Mouse (Mus musculus): ENCODE data around the gene Tmem189. TPM values are rescaled to one million over a fixed set of nuclear protein-coding genes. Genes with fewer than 3 reads are reported as not detected.

Tmem189 gene
- polyA plus RNA-seq, 1 experiment from 2014 or later = 58.8 TPM

- ATAC-seq (ENCODE audit: low FRiP score, low TSS enrichment) = peak; percentile 17
- H3K4me1 ChIP-seq (ENCODE audit: insufficient read depth, low read length) = peaks cover 39% of the 10 kb centered on the region
- 0 out of 2 replicates have a peak, but pooled peaks cover 3% of the 10 kb centered on the region for H3K36me3 ChIP-seq (ENCODE audit: insufficient read depth, low read length)
- peak overlapping the region; percentile 93 for H3K9ac ChIP-seq (replicated peaks; ENCODE audit: low read length)
- H3K4me2 ChIP-seq (replicated peaks; ENCODE audit: low read depth, low read length) = peak overlapping the region; percentile 86
- no peaks in the 10 kb centered on the region for H3K9me3 ChIP-seq (ENCODE audit: low read length)
- H3K4me3 ChIP-seq (ENCODE audit: low read length) = peak overlapping the region; percentile 75
- peak overlapping the region; percentile 85 for H3K27ac ChIP-seq (ENCODE audit: low read length)
- under 1% methylated on average over 31 of the region's 31 CpGs for WGBS
- H3K27me3 ChIP-seq (ENCODE audit: insufficient read depth, low read length) = no peaks in the 10 kb centered on the region
These were observed 58.4 kb downstream of the Tmem189 start for GRCm38 (mm10) chr2:167631181-167631590.

GRCm38 (mm10) chr2:167630421-167630820 lies 59.2 kb downstream of the Tmem189 start:
- Histone ChIP-seq H3K27me3 (ENCODE audit: insufficient read depth, low read length) (no peaks in the 10 kb centered on the region), H3K4me3 (ENCODE audit: low read length) (peak overlapping the region; percentile 75), H3K9ac (replicated peaks; ENCODE audit: low read length) (peak overlapping the region; percentile 93), H3K9me3 (ENCODE audit: low read length) (no peaks in the 10 kb centered on the region), H3K36me3 (ENCODE audit: insufficient read depth, low read length) (0 out of 2 replicates have a peak, but pooled peaks cover 3% of the 10 kb centered on the region), H3K4me1 (ENCODE audit: insufficient read depth, low read length) (peaks cover 39% of the 10 kb centered on the region), H3K4me2 (replicated peaks; ENCODE audit: low read depth, low read length) (peak overlapping the region; percentile 86), H3K27ac (ENCODE audit: low read length) (no peak overlapping the region)
- ATAC-seq (ENCODE audit: low FRiP score, low TSS enrichment) = no peak
- 68% methylated on average over 5 of the region's 5 CpGs for WGBS

GRCm38 (mm10) chr2:167629665-167630209 lies 59.9 kb downstream of the Tmem189 start:
- Histone ChIP-seq H3K4me3 (ENCODE audit: low read length) (no peak overlapping the region), H3K4me2 (replicated peaks; ENCODE audit: low read depth, low read length) (0 out of 2 replicates have a peak overlapping the region, but pooled peaks have one; percentile 86), H3K36me3 (ENCODE audit: insufficient read depth, low read length) (0 out of 2 replicates have a peak, but pooled peaks cover 3% of the 10 kb centered on the region), H3K4me1 (ENCODE audit: insufficient read depth, low read length) (peaks cover 39% of the 10 kb centered on the region), H3K9ac (replicated peaks; ENCODE audit: low read length) (peak overlapping the region; percentile 24; the same call in 1 of the 2 replicates), H3K9me3 (ENCODE audit: low read length) (no peaks in the 10 kb centered on the region), H3K27me3 (ENCODE audit: insufficient read depth, low read length) (no peaks in the 10 kb centered on the region), H3K27ac (ENCODE audit: low read length) (no peak overlapping the region)
- WGBS = 67% methylated on average over 11 of the region's 11 CpGs
- ATAC-seq (ENCODE audit: low FRiP score, low TSS enrichment) = no peak

- no peaks in the 10 kb centered on the region for H3K27me3 ChIP-seq (ENCODE audit: insufficient read depth, low read length)
- H3K9me3 ChIP-seq (ENCODE audit: low read length) = no peaks in the 10 kb centered on the region
- no peak for ATAC-seq (ENCODE audit: low FRiP score, low TSS enrichment)
- WGBS = 46% methylated on average over 4 of the region's 4 CpGs
- H3K4me2 ChIP-seq (replicated peaks; ENCODE audit: low read depth, low read length) = no peak overlapping the region
- no peak overlapping the region for H3K9ac ChIP-seq (replicated peaks; ENCODE audit: low read length)
- H3K4me3 ChIP-seq (ENCODE audit: low read length) = no peak overlapping the region
- no peak overlapping the region for H3K27ac ChIP-seq (ENCODE audit: low read length)
- H3K36me3 ChIP-seq (ENCODE audit: insufficient read depth, low read length) = 0 out of 2 replicates have a peak, but pooled peaks cover 3% of the 10 kb centered on the region
- peaks cover 36% of the 10 kb centered on the region for H3K4me1 ChIP-seq (ENCODE audit: insufficient read depth, low read length)
These were observed 60.8 kb downstream of the Tmem189 start for GRCm38 (mm10) chr2:167628872-167629271.

- Histone ChIP-seq H3K9me3 (ENCODE audit: low read length) (no peaks in the 10 kb centered on the region), H3K4me1 (ENCODE audit: insufficient read depth, low read length) (peaks cover 38% of the 10 kb centered on the region), H3K4me2 (replicated peaks; ENCODE audit: low read depth, low read length) (no peak overlapping the region), H3K27ac (ENCODE audit: low read length) (no peak overlapping the region), H3K4me3 (ENCODE audit: low read length) (no peak overlapping the region), H3K9ac (replicated peaks; ENCODE audit: low read length) (no peak overlapping the region), H3K36me3 (ENCODE audit: insufficient read depth, low read length) (0 out of 2 replicates have a peak, but pooled peaks cover 3% of the 10 kb centered on the region), H3K27me3 (ENCODE audit: insufficient read depth, low read length) (no peaks in the 10 kb centered on the region)
- 93% methylated on average over 7 of the region's 7 CpGs for WGBS
- no peak for ATAC-seq (ENCODE audit: low FRiP score, low TSS enrichment)
These were observed 62.6 kb downstream of the Tmem189 start for GRCm38 (mm10) chr2:167627019-167627418.

- Histone ChIP-seq H3K27me3 (ENCODE audit: insufficient read depth, low read length) (no peaks in the 10 kb centered on the region), H3K9ac (replicated peaks; ENCODE audit: low read length) (no peak overlapping the region), H3K4me1 (ENCODE audit: insufficient read depth, low read length) (peaks cover 40% of the 10 kb centered on the region), H3K4me2 (replicated peaks; ENCODE audit: low read depth, low read length) (no peak overlapping the region), H3K27ac (ENCODE audit: low read length) (no peak overlapping the region), H3K36me3 (ENCODE audit: insufficient read depth, low read length) (0 out of 2 replicates have a peak, but pooled peaks cover 3% of the 10 kb centered on the region), H3K4me3 (ENCODE audit: low read length) (no peak overlapping the region), H3K9me3 (ENCODE audit: low read length) (no peaks in the 10 kb centered on the region)
- no peak for ATAC-seq (ENCODE audit: low FRiP score, low TSS enrichment)
- WGBS = 35% methylated on average over 2 of the region's 2 CpGs
These were observed 64.0 kb downstream of the Tmem189 start for GRCm38 (mm10) chr2:167625670-167626069.

GRCm38 (mm10) chr2:167624368-167625075 lies 65.1 kb downstream of the Tmem189 start:
- WGBS = 94% methylated on average over 5 of the region's 6 CpGs
- Histone ChIP-seq H3K4me3 (ENCODE audit: low read length) (no peak overlapping the region), H3K9ac (replicated peaks; ENCODE audit: low read length) (no peak overlapping the region), H3K9me3 (ENCODE audit: low read length) (no peaks in the 10 kb centered on the region), H3K27ac (ENCODE audit: low read length) (no peak overlapping the region), H3K4me1 (ENCODE audit: insufficient read depth, low read length) (peaks cover 28% of the 10 kb centered on the region), H3K36me3 (ENCODE audit: insufficient read depth, low read length) (0 out of 2 replicates have a peak, but pooled peaks cover 3% of the 10 kb centered on the region), H3K27me3 (ENCODE audit: insufficient read depth, low read length) (no peaks in the 10 kb centered on the region), H3K4me2 (replicated peaks; ENCODE audit: low read depth, low read length) (no peak overlapping the region)
- no peak for ATAC-seq (ENCODE audit: low FRiP score, low TSS enrichment)

- Histone ChIP-seq H3K27me3 (ENCODE audit: insufficient read depth, low read length) (no peaks in the 10 kb centered on the region), H3K27ac (ENCODE audit: low read length) (no peak overlapping the region), H3K9me3 (ENCODE audit: low read length) (no peaks in the 10 kb centered on the region), H3K4me3 (ENCODE audit: low read length) (no peak overlapping the region), H3K4me1 (ENCODE audit: insufficient read depth, low read length) (peaks cover 21% of the 10 kb centered on the region), H3K9ac (replicated peaks; ENCODE audit: low read length) (0 out of 2 replicates have a peak overlapping the region, but pooled peaks have one; percentile 1), H3K36me3 (ENCODE audit: insufficient read depth, low read length) (0 out of 2 replicates have a peak, but pooled peaks cover 5% of the 10 kb centered on the region), H3K4me2 (replicated peaks; ENCODE audit: low read depth, low read length) (no peak overlapping the region)
- 58% methylated on average over 5 of the region's 5 CpGs for WGBS
- ATAC-seq (ENCODE audit: low FRiP score, low TSS enrichment) = no peak
These were observed 66.7 kb downstream of the Tmem189 start for GRCm38 (mm10) chr2:167622965-167623364.

- Histone ChIP-seq H3K27me3 (ENCODE audit: insufficient read depth, low read length) (no peaks in the 10 kb centered on the region), H3K4me2 (replicated peaks; ENCODE audit: low read depth, low read length) (no peak overlapping the region), H3K4me3 (ENCODE audit: low read length) (no peak overlapping the region), H3K27ac (ENCODE audit: low read length) (peak overlapping the region; percentile 55), H3K9ac (replicated peaks; ENCODE audit: low read length) (no peak overlapping the region), H3K36me3 (ENCODE audit: insufficient read depth, low read length) (peaks cover 6% of the 10 kb centered on the region; the same call in 1 of the 2 replicates), H3K4me1 (ENCODE audit: insufficient read depth, low read length) (peaks cover 21% of the 10 kb centered on the region), H3K9me3 (ENCODE audit: low read length) (no peaks in the 10 kb centered on the region)
- 45% methylated on average over 13 of the region's 13 CpGs for WGBS
- peak; percentile 44; the same call in 1 of the 2 replicates for ATAC-seq (ENCODE audit: low FRiP score, low TSS enrichment)
These were observed 67.3 kb downstream of the Tmem189 start for GRCm38 (mm10) chr2:167622352-167622751.

All from kidney, embryonic 16.5 days (tissue).